Mouse (Mus musculus) midbrain, embryonic 14.5 days (tissue): Measurements from ENCODE around the gene Erbb3. TPM values are rescaled to one million over a fixed set of nuclear protein-coding genes. Genes with fewer than 3 reads are reported as not detected.

Experiments
- ATAC-seq: fragments of 200-750 bp; cut with Nextera tagmentation; 2 replicates; pipeline ENCODE4 v1.8.0; 2017; ENCODE audit warnings: moderate number of reproducible peaks, moderate library complexity; ENCODE audit not compliant: low FRiP score, low TSS enrichment
- DNase-seq: peaks from one replicate; pipeline ENCODE4 v3.0.0-alpha.2; 2015
- H3K27ac ChIP-seq: fragments of 300-500 bp; sonication (generic); replicated peaks from 2 replicates; pipeline ENCODE4 v1.5.1; 2014; ENCODE audit warnings: mild to moderate bottlenecking, low read depth, low read length, moderate library complexity
- H3K27me3 ChIP-seq: fragments of 300-500 bp; sonication (generic); 2 replicates; pipeline ENCODE4 v1.6.1; 2014; ENCODE audit warnings: low read length, control low read depth, mixed read lengths; ENCODE audit not compliant: control insufficient read depth, insufficient read depth
- H3K36me3 ChIP-seq: fragments of 300-500 bp; sonication (generic); 2 replicates; pipeline ENCODE4 v1.6.1; 2014; ENCODE audit warnings: low read length, control low read depth; ENCODE audit not compliant: control insufficient read depth, insufficient read depth
- H3K4me1 ChIP-seq: fragments of 300-500 bp; sonication (generic); 2 replicates; pipeline ENCODE4 v1.6.1; 2014; ENCODE audit warnings: mild to moderate bottlenecking, antibody characterized with exemption, low read length, control low read depth; ENCODE audit not compliant: control insufficient read depth, insufficient read depth
- H3K4me2 ChIP-seq: fragments of 300-500 bp; sonication (generic); 2 replicates; pipeline ENCODE4 v1.6.1; 2014; ENCODE audit warnings: mild to moderate bottlenecking, low read length, moderate library complexity
- H3K4me3 ChIP-seq: fragments of 300-500 bp; sonication (generic); replicated peaks from 2 replicates; pipeline ENCODE4 v1.5.1; 2014; ENCODE audit warnings: low read depth, low read length
- H3K9ac ChIP-seq: fragments of 300-500 bp; sonication (generic); replicated peaks from 2 replicates; pipeline ENCODE4 v1.6.1; 2014; ENCODE audit warnings: mild to moderate bottlenecking, low read length, moderate library complexity
- H3K9me3 ChIP-seq: fragments of 300-500 bp; sonication (generic); 2 replicates; pipeline ENCODE4 v1.6.1; 2016; ENCODE audit warnings: low read length, control low read depth, mixed read lengths; ENCODE audit not compliant: control insufficient read depth
- WGBS: fragments of 180-500 bp; shearing (Covaris S2); extraction: QIAGEN DNeasy Blood & Tissue Kit; methylation state at CpG from one replicate; pipeline ENCODE4 v1.1.7; 2014; 5-methylcytosine and 5-hydroxymethylcytosine counted together
- polyA plus RNA-seq: library from polyadenylated mRNA; unstranded; fragments of >200 nt; fragmentation: Nextera tagmentation; extraction: Ambion mirVana; gene quantifications from 2 replicates; pipeline ENCODE4 v1.2.1, GENCODE M21; 2014

The Erbb3 gene
- polyA plus RNA-seq, 1 experiment from 2014 or later: 0.47 TPM

DNA sequence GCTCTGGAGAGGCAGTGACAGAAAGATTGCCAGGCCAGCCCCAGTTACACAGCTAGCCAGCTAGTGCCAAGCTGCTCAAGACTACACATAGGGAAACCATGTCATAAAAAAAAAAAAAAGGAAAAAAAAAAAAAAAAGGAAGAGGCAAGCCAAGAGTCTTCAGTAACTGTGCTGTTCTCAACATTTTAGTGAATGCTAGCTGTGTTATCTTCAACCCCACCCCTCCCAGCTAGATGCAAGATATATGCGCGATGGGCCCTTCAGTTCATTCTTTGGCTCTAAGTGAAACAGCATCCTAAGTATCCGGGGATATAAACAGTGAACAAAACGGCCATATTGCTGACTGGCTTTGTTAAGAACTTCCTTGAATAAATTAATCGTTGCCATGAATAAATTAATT, 3.3 kb upstream of the Erbb3 start:
- DNase-seq (no peak), ATAC-seq (no peak)
- Histone ChIP-seq H3K27me3 (peaks cover 24% of the 10 kb centered on the region), H3K36me3 (no peaks in the 10 kb centered on the region), H3K9ac (no peak overlapping the region), H3K4me2 (no peak overlapping the region), H3K4me1 (peaks cover 9% of the 10 kb centered on the region), H3K27ac (no peak overlapping the region), H3K9me3 (no peaks in the 10 kb centered on the region), H3K4me3 (no peak overlapping the region)
- WGBS: 81% methylated on average over 5 of the region's 5 CpGs

DNA sequence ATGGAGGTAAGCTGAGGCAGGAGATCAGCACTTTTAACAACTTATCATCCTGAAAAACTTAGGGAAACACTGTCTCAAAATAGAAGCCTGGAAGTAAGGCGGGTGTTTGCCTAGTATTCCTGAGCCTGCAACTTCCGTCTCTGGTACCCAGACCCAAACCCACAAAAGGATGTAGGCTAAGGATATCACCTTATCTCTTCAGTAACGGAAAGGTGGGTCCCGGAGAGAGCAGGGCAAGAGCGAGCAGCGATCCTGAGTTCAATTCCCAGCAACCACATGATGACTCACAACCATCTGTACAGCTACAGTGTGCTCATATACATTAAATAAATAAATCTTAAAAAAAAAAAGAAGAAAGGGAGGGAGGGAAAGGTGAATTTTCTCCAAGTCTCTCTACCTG, 2.0 kb upstream of the Erbb3 start:
- no peak overlapping the region for H3K27ac ChIP-seq

DNA sequence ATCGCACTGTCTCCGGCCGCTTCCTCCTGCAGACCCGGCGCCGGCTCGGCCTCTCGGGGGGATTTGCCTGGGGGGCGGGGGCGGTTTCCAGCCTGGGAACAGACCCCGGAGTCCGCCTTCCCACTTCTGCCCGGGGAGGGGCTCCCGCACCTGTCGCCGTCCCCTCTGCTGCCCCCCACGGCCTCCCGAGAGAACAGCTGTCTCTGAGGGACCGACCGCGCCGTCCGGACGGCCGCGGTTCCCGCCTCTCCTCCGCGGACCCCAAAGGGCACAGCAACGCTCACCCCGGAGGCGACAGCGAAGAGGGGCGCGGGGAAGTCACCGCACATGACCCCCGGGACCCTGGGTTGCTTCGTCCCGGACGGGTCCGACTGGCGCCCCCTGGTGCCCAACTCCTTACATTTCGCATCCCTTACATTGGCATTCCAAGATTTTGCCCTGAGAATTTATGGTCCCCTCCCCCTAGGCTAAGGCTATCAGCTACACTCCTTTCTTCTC, 790 bp upstream of the Erbb3 start:
- H3K9ac ChIP-seq: peak overlapping the region; percentile 48
- peaks cover 9% of the 10 kb centered on the region for H3K4me1 ChIP-seq
- peaks cover 34% of the 10 kb centered on the region for H3K27me3 ChIP-seq
- no peaks in the 10 kb centered on the region for H3K36me3 ChIP-seq
- H3K27ac ChIP-seq: no peak overlapping the region
- no peaks in the 10 kb centered on the region for H3K9me3 ChIP-seq
- H3K4me3 ChIP-seq: peak overlapping the region; percentile 56
- ATAC-seq: peak; percentile 62
- under 1% methylated on average over 43 of the region's 43 CpGs for WGBS
- peak overlapping the region; percentile 97 for H3K4me2 ChIP-seq
- peak; percentile 87 for DNase-seq

More for the DNA sequence above, 2.0 kb upstream of the Erbb3 start:
- Histone ChIP-seq H3K27me3 (peaks cover 31% of the 10 kb centered on the region), H3K9me3 (no peaks in the 10 kb centered on the region), H3K4me2 (no peak overlapping the region), H3K9ac (no peak overlapping the region), H3K4me1 (peaks cover 9% of the 10 kb centered on the region), H3K4me3 (no peak overlapping the region), H3K36me3 (no peaks in the 10 kb centered on the region)
- WGBS: 88% methylated on average over 6 of the region's 6 CpGs
- ATAC-seq: no peak
- DNase-seq: no peak

DNA sequence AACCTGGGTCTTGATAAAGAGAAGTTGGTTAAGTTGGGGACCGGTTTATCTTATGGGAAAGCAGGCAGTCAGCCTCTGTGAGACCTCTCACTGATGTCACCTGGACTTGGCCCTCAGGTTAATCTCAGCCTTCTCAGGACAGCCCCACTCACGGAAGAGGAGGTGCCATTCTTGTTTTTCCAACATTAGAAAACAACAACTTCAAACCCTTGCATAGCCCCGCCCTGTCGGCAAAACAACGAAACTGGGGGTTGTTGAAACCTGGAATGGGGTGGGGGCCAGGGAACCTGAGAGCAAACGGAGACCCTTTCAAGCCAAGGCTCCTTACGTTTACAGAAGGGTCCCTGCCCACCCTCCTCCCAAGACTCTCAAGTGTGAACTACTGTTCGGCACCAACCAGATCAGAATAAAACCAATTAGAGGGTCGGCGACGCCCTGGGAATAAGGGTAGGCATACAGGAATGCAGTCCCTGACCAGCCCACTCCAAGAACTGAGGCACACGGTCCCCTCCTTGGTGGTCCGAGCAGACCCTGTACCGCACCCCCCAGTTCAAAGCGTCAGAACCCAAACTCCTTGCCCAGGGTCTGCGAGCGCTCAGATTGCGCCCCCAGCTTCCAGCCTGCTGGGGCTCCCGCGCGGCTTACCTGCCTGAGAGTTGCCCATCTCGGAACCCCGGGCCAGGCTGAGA, 533 bp downstream of the Erbb3 start:
- Histone ChIP-seq H3K9ac (peak overlapping the region; percentile 48; the same call in 1 of the 2 replicates), H3K4me1 (peaks cover 9% of the 10 kb centered on the region), H3K27me3 (peaks cover 34% of the 10 kb centered on the region), H3K4me3 (peak overlapping the region; percentile 56), H3K4me2 (peak overlapping the region; percentile 97), H3K27ac (no peak overlapping the region), H3K9me3 (no peaks in the 10 kb centered on the region), H3K36me3 (no peaks in the 10 kb centered on the region)
- DNase-seq (no peak), ATAC-seq (no peak)
- 4% methylated on average over 23 of the region's 23 CpGs for WGBS

- Histone ChIP-seq H3K9me3 (no peaks in the 10 kb centered on the region), H3K27ac (no peak overlapping the region), H3K4me3 (no peak overlapping the region), H3K27me3 (peaks cover 34% of the 10 kb centered on the region), H3K36me3 (no peaks in the 10 kb centered on the region), H3K4me1 (peaks cover 9% of the 10 kb centered on the region), H3K9ac (no peak overlapping the region), H3K4me2 (no peak overlapping the region)
- ATAC-seq (no peak), DNase-seq (no peak)
- 43% methylated on average over 1 of the region's 1 CpGs for WGBS
Measured at GRCm38 (mm10) chr10:128588136-128588535, 1.3 kb downstream of the Erbb3 start.

DNA sequence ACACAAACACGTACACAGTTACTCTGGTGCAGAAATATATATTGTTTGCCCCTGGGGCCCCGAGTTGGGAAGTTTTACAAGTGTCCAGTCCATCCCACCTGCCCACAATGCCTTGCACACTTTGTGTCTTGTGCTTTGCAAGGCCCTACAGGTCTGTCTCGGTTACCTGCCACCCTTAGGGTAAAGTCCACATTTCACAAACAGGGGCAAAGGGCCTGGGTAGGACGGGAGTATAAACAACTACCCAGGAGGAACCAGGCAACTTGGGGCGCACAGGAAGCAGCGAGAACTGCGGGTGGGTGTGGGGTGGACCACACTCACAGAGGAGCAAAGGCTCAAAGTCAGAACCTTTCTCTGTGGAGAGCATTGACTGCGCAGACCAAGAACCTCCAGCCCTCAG, 1.8 kb downstream of the Erbb3 start:
- Histone ChIP-seq H3K36me3 (no peaks in the 10 kb centered on the region), H3K27me3 (peaks cover 34% of the 10 kb centered on the region), H3K4me2 (no peak overlapping the region), H3K9ac (no peak overlapping the region), H3K4me3 (no peak overlapping the region), H3K4me1 (peaks cover 9% of the 10 kb centered on the region), H3K27ac (no peak overlapping the region), H3K9me3 (no peaks in the 10 kb centered on the region)
- 61% methylated on average over 8 of the region's 8 CpGs for WGBS
- DNase-seq (no peak), ATAC-seq (no peak)

DNA sequence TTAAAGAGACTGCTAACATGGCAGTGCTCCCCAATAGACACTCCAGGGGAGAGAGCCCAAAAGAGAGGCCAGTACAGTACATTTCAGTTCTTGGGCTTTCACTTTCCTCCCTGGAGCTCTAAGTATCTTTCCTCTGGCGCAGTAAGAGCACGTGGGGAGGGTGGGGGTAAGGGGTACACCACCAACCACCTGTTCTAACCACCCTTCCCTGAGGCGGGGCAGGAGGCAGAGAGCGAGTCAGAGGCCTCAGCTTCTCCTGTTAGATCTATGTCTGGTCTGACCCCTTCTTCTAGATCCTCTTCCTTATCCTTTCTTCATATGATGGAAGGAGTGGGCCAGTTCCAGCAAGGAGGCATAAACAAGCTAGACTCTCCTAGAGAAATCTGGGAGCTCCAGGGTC, 2.3 kb downstream of the Erbb3 start:
- DNase-seq (no peak), ATAC-seq (no peak)
- Histone ChIP-seq H3K27ac (no peak overlapping the region), H3K36me3 (no peaks in the 10 kb centered on the region), H3K4me1 (peaks cover 9% of the 10 kb centered on the region), H3K4me3 (no peak overlapping the region), H3K27me3 (peaks cover 34% of the 10 kb centered on the region), H3K4me2 (no peak overlapping the region), H3K9ac (no peak overlapping the region), H3K9me3 (no peaks in the 10 kb centered on the region)
- WGBS: 57% methylated on average over 4 of the region's 4 CpGs

- ATAC-seq: no peak
- peaks cover 9% of the 10 kb centered on the region for H3K4me1 ChIP-seq
- DNase-seq: no peak
- H3K36me3 ChIP-seq: no peaks in the 10 kb centered on the region
- H3K9me3 ChIP-seq: no peaks in the 10 kb centered on the region
- no peak overlapping the region for H3K4me2 ChIP-seq
- H3K9ac ChIP-seq: no peak overlapping the region
- H3K27me3 ChIP-seq: peaks cover 34% of the 10 kb centered on the region
- 0% methylated on average over 1 of the region's 1 CpGs for WGBS
- H3K27ac ChIP-seq: no peak overlapping the region
- H3K4me3 ChIP-seq: no peak overlapping the region
Measured at GRCm38 (mm10) chr10:128586546-128586945, 2.9 kb downstream of the Erbb3 start.

DNA sequence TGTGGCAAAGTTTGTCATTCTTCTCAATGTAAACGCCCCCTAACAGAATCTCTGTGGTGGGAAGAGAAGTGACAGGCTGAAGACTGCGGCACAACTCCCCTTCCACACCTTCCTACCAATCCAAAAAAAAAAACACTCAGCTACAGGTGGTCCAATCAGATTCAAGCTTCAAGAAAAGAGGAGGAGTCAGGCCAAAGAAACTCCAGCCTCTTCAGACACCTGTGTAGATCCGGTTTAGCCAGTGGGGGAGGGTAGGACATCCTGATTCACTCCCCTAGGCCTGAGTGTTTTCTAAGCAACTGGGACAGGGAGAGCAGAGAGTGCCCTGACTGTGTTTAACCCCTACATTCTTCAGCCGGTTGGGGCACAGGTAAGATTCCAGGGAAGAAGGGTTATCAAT, 5.1 kb downstream of the Erbb3 start:
- no peak overlapping the region for H3K4me2 ChIP-seq
- no peaks in the 10 kb centered on the region for H3K36me3 ChIP-seq
- H3K4me3 ChIP-seq: no peak overlapping the region
- ATAC-seq (no peak), DNase-seq (no peak)
- peaks cover 26% of the 10 kb centered on the region for H3K27me3 ChIP-seq
- peaks cover 5% of the 10 kb centered on the region for H3K4me1 ChIP-seq
- H3K27ac ChIP-seq: no peak overlapping the region
- H3K9ac ChIP-seq: no peak overlapping the region
- H3K9me3 ChIP-seq: no peaks in the 10 kb centered on the region
- WGBS: 10% methylated on average over 4 of the region's 4 CpGs
